In the genomic region with DNA sequence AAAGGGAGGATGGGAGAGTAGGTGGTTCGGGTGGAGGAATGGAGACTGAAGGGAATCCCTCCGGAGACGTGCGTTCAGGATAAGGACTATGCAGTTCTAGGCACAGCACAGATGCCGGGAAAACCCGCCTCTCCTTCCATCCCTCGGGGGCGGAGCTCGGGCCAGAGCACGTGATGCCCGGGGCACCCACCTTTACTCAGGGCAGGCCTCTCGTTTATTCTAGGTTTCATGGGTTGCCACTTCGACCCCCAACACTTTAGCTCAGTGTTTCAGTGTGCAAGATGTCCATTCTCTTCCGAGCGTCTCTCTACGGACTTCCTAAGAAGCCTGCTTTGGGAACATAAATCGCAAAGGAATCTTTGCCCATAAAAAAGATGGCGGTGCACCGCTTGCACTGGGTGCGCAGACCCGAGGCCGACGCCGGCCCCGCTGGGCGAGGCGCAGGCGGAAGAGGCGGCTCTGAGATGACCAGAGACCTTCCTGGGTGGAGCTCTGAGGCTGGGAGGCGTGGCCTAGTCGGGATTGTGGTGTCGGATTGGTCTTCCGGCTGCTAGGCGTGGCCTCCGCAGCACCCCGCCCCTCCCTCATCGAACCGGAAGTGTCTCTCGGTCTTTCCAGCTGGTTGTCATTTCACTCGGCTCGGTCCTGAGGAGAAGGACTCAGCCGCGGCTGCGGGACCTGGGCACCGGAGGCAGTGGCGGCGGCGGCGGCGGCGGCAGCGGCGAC, we compare ENCODE assay signal across 8 mouse cellular contexts. TPM values are rescaled to one million over a fixed set of nuclear protein-coding genes. Genes with fewer than 3 reads are reported as not detected.
A peak's percentile ranks its signal among the peaks of the same experiment; 100 is the strongest.
DNase-seq lines count a peak whose midpoint lies in the region; ATAC-seq and TF ChIP-seq lines count a peak whose summit lies in the region.

No protein-coding gene starts in this region.

- TF ChIP-seq CTCF in cortical plate, adult 2 months (IDR thresholded peaks at IDR 0.05; ENCODE audit: extremely low read depth, insufficient read depth, low read length) = no peak

- TF ChIP-seq POLR2A in cortical plate, adult 2 months (IDR thresholded peaks at IDR 0.05; ENCODE audit: extremely low read depth, insufficient read depth, low read length) = peak; percentile 99

- H3K27ac ChIP-seq in cortical plate, adult 2 months (ENCODE audit: insufficient read depth, low read length) = peak overlapping the region; percentile 91

- H3K27me3 ChIP-seq in megakaryocyte, embryonic 14.5 days (replicated peaks) = no peaks in the 10 kb centered on the region

- H3K4me3 ChIP-seq in cortical plate, adult 2 months (ENCODE audit: insufficient read depth, low read length) = peak overlapping the region; percentile 49
- peak overlapping the region; percentile 94 for H3K4me3 ChIP-seq in megakaryocyte, embryonic 14.5 days (replicated peaks)

- ATAC-seq in activated CD4-positive, CD25-positive, alpha-beta regulatory T cell, adult 4 months = peak; percentile 98

- peaks cover 36% of the 10 kb centered on the region for H3K36me3 ChIP-seq in megakaryocyte, embryonic 14.5 days (replicated peaks; ENCODE audit: low read length)

- DNase-seq in gastrocnemius, adult 8-10 months (ENCODE audit: low spot score in 2 of 2) = peak; percentile 99 to 100
- DNase-seq in hindlimb bud, embryonic 11.5 days (ENCODE audit: extremely low spot score, low read depth, low spot score) = peak; percentile 88
- DNase-seq in left cerebral cortex, adult 8-10 months (ENCODE audit: low spot score in 2 of 2) = peak; percentile 91 to 100
- peak; percentile 99 to 100 for DNase-seq in right cerebral cortex, postnatal 10 days (ENCODE audit: low spot score in 2 of 2)
- DNase-seq in urinary bladder, postnatal 25 days (ENCODE audit: low spot score) = peak; percentile 97

- no peaks in the 10 kb centered on the region for H3K4me1 ChIP-seq in cortical plate, adult 2 months (ENCODE audit: control insufficient read depth, insufficient read depth, low read length)
- peaks cover 40% of the 10 kb centered on the region for H3K4me1 ChIP-seq in megakaryocyte, embryonic 14.5 days

- no peaks in the 10 kb centered on the region for H3K9me3 ChIP-seq in megakaryocyte, embryonic 14.5 days

RNA-seq across cellular contexts. Expression of a gene that starts 1.6 kb away (rescaled TPM):
- polyA plus RNA-seq in activated CD4-positive, CD25-positive, alpha-beta regulatory T cell, adult 4 months (2017; shearing (Covaris generic)) = 1 to 10 TPM; 6.7 to 8.7 TPM
- 52.1 and 53.5 TPM in 2 replicates for polyA plus RNA-seq in cortical plate, adult 2 months (2012; rRNA removed)
- 100 to 1,000 TPM in 2 of 4 experiments, 10 to 100 TPM in 2; 81.9 to 144 (median 103) TPM for total RNA-seq in gastrocnemius, adult 8-10 months (2022)
- 100 to 1,000 TPM; 139 to 172 (median 151) TPM for total RNA-seq in left cerebral cortex, adult 8-10 months (2022)
- polyA plus RNA-seq in megakaryocyte, embryonic 14.5 days (2012; ENCODE audit: insufficient read depth, low replicate concordance) = 3.9 and 4.8 TPM in 2 replicates

Comparison
In these comparisons a context has a peak if more than half of its experiments do, and no peak if none do; other contexts are left out.
1. Peak in every context shown above with its lines: DNase-seq, ATAC-seq, H3K4me3 ChIP-seq and H3K27ac ChIP-seq.